Mouse (Mus musculus): ENCODE data around the gene Srsf11. TPM values are rescaled to one million over a fixed set of nuclear protein-coding genes. Genes with fewer than 3 reads are reported as not detected.

The Srsf11 gene
- polyA plus RNA-seq, 1 experiment from 2014 or later: 257 TPM

Other genes with a start within 250 kb of the Srsf11 start
- 2.3 and 2.6 TPM in 2 replicates for gene Cth, start 111.6 kb downstream of the Srsf11 start, polyA plus RNA-seq (2015; fragmentation: Nextera tagmentation; extraction: Ambion mirVana)
- gene Ankrd13c, start 89.4 kb downstream of the Srsf11 start, polyA plus RNA-seq (2015; fragmentation: Nextera tagmentation; extraction: Ambion mirVana): 25.9 and 26.4 TPM in 2 replicates
- 48.3 and 53.2 TPM in 2 replicates for gene Lrrc40, start within 50 bp of the Srsf11 start, polyA plus RNA-seq (2015; fragmentation: Nextera tagmentation; extraction: Ambion mirVana)